Mouse (Mus musculus) testis, adult 2 months (tissue): Measurements from ENCODE around the gene Surf2. TPM values are rescaled to one million over a fixed set of nuclear protein-coding genes. Genes with fewer than 3 reads are reported as not detected.

ENCODE experiments used
- H3K27ac ChIP-seq: fragments of 200-500 bp; 2 replicates; pipeline ENCODE4 v1.5.1; 2012; ENCODE audit warnings: low read depth, low read length; ENCODE audit not compliant: control insufficient read depth, insufficient read depth
- H3K27me3 ChIP-seq: fragments of 200-500 bp; 2 replicates; pipeline ENCODE4 v1.6.1; 2012; ENCODE audit warnings: mild to moderate bottlenecking, low read length, moderate library complexity; ENCODE audit not compliant: control insufficient read depth, insufficient read depth
- H3K36me3 ChIP-seq: fragments of 200-500 bp; 2 replicates; pipeline ENCODE4 v1.6.1; 2012; ENCODE audit warnings: mild to moderate bottlenecking, low read length; ENCODE audit not compliant: control insufficient read depth, insufficient read depth
- H3K4me1 ChIP-seq: fragments of 200-500 bp; 2 replicates; pipeline ENCODE4 v1.6.1; 2012; ENCODE audit warnings: low read length; ENCODE audit not compliant: control insufficient read depth, insufficient read depth
- H3K4me3 ChIP-seq: fragments of 200-500 bp; 2 replicates; pipeline ENCODE4 v1.5.1; 2012; ENCODE audit warnings: low read depth, mild to moderate bottlenecking, low read length, moderate library complexity, mixed read lengths; ENCODE audit not compliant: control insufficient read depth
- CTCF ChIP-seq: fragments of 200-500 bp; IDR thresholded peaks from 2 replicates; pipeline ENCODE4 v1.5.1; 2012; ENCODE audit warnings: low read depth, mild to moderate bottlenecking, inconsistent platforms, low read length, moderate library complexity; ENCODE audit not compliant: control insufficient read depth, insufficient read depth, insufficient replicate concordance
- POLR2A ChIP-seq: fragments of 200-500 bp; IDR thresholded peaks from 2 replicates; pipeline ENCODE4 v1.6.1; 2012; ENCODE audit warnings: low read depth, mild to moderate bottlenecking, inconsistent platforms, low read length, moderate library complexity; ENCODE audit not compliant: control insufficient read depth
- polyA plus RNA-seq: library from polyadenylated mRNA; depleted of rRNA; stranded (reverse); fragments of >200 nt; gene quantifications from 2 replicates; pipeline ENCODE4 v1.2.3, GENCODE M21; 2012

The Surf2 gene
- polyA plus RNA-seq, 1 experiment: 9.9 TPM

DNA sequence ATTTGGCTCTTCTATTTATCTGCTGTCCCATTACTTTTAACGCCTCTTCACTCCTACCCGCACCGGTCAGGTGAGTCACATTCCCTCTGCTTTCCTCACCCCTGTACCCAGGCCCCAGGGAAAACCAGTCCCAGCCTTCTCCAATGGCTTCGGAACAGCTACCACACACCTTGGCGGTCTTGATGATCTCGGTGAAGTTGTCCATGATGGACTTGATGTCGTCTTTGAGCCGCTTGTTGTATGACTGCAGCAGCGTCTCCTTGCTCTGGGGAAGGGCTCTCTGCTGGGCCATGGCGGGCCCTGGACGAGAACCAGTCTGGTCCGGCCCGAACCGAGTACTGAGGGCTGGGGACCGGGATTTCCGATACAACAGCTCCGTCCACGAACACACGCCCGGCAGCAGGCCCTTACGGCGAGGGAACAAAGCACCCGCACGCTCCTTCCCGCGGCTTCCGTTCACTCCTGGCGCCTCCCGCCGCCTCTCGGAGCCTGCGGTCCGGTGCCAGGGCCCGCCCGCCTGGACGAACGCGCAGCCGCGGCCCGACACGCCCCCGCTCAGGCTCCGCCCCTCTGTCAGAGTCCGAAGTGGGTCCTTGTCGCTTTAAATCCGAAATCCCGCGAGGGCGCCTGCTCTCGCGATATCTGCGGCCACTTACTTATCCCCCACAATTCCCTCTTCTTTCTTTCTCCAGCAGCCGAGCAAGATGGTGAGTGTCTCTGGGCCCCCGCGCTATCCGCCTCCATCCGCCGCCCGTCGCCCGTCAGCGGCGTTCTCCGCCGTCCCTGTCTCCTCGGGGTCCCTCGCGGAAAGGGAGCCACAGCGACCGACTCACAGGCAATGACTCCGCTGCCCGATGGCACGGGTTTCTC lies 5.8 kb upstream of the Surf2 start, which contains the start of the genes Med22 and Rpl7a:
TSS of gene Med22 (minus strand) at position 554 of the 870 bp plus-strand sequence.
TSS of gene Rpl7a (plus strand) at position 641 of the 870 bp plus-strand sequence.
- peaks cover 7% of the 10 kb centered on the region for H3K4me1 ChIP-seq
- TF ChIP-seq CTCF (no peak), POLR2A (peak; percentile 85)
- H3K27ac ChIP-seq: peak within 1 kb of the TSS; percentile 87
- no peaks in the 10 kb centered on the region for H3K27me3 ChIP-seq
- peak within 1 kb of the TSS; percentile 91 for H3K4me3 ChIP-seq
- H3K36me3 ChIP-seq: no peaks in the 10 kb centered on the region

DNA sequence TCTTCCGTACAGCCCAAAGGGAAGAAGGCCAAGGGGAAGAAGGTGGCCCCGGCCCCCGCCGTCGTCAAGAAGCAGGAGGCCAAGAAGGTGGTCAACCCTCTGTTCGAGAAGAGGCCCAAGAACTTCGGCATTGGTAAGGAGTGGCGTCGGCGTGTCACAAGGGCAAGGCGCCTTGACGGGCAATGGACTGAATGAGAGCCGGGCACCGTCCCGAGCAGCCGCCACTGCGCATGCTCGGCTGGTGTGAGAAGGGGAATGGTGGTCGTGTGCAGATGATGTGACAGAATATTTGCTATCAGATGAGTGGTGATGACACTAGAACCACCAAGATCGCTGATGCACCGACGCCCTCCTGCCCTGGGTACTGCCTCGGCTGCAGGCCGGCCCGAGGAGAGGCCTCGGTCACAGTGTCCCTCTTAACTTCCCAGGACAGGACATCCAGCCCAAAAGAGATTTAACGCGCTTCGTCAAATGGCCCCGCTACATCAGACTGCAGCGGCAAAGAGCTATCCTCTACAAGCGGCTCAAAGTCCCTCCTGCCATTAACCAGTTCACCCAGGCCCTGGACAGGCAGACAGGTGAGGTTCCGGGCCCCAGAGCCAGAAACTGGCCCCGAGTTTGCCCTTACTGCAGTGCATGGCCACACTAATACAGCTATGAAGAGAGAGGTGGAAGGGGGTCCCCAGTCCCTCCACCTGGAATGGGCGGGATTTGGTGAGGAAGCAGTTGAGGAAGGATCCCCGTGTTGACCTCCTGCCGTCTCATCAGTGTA lies 5.0 kb upstream of the Surf2 start:
- TF ChIP-seq CTCF: no peak
- TF ChIP-seq POLR2A: no peak
- Histone ChIP-seq H3K27ac (peak overlapping the region; percentile 87), H3K4me3 (peak overlapping the region; percentile 91), H3K27me3 (no peaks in the 10 kb centered on the region), H3K36me3 (no peaks in the 10 kb centered on the region), H3K4me1 (peaks cover 9% of the 10 kb centered on the region)

DNA sequence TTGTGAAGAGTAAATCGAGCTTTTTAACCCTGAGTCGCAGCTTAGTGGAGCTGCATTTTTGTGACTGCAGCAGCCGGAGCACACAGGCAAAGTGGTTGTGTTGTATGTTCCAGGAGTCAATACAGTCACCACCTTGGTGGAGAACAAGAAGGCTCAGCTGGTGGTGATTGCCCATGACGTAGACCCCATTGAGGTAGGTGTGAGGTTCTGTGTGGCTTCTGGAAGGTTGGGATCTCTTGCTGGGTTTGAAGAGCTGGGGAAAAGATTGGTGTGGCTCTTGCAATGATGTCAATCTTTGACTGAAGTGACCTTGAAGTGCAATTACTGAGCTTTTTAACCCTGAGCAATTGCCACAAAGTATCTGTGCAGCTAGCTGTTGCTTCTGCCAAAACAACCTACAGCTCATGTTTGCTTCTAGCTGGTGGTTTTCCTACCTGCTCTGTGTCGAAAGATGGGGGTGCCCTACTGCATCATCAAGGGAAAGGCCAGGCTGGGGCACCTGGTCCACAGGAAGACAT lies 3.9 kb upstream of the Surf2 start:
- Histone ChIP-seq H3K4me1 (peaks cover 15% of the 10 kb centered on the region), H3K27ac (no peak overlapping the region), H3K27me3 (no peaks in the 10 kb centered on the region), H3K36me3 (no peaks in the 10 kb centered on the region), H3K4me3 (no peak overlapping the region)
- TF ChIP-seq POLR2A: no peak
- TF ChIP-seq CTCF: no peak

DNA sequence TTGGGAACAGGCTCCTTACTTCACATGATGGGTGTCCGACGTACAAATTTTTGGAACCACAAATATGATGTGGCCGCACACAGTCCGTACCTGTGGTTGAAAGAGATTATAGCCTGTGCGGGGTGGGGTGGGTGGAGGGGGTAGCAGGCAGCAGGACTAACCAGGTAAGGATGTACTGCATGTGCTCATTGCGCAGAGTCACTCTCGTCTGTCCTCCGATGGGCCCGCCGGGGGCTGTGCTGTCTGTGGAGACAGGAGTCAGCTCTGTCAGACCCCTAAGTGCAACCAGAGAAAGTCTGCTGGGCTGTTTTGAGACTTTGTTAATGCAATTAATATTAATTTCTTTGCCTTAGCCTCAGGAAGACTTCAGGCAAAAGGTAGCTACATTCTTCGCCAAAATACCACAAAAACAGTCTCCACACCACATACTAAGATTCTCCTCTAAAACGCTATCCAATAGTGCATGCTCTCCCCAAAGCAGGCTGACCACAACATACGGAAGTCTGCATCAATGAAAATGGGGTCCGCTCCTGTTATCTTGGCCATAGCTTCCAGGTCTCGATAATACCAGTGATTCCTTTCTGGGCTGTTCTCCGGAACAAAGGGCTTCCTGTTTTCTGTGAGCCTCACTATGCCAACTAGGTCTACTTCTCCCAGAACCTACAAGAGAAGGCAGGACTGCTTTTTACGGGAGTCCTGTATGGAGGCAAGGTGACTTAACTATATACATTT lies 2.6 kb upstream of the Surf2 start:
- Histone ChIP-seq H3K27ac (no peak overlapping the region), H3K36me3 (no peaks in the 10 kb centered on the region), H3K4me3 (no peak overlapping the region)

DNA sequence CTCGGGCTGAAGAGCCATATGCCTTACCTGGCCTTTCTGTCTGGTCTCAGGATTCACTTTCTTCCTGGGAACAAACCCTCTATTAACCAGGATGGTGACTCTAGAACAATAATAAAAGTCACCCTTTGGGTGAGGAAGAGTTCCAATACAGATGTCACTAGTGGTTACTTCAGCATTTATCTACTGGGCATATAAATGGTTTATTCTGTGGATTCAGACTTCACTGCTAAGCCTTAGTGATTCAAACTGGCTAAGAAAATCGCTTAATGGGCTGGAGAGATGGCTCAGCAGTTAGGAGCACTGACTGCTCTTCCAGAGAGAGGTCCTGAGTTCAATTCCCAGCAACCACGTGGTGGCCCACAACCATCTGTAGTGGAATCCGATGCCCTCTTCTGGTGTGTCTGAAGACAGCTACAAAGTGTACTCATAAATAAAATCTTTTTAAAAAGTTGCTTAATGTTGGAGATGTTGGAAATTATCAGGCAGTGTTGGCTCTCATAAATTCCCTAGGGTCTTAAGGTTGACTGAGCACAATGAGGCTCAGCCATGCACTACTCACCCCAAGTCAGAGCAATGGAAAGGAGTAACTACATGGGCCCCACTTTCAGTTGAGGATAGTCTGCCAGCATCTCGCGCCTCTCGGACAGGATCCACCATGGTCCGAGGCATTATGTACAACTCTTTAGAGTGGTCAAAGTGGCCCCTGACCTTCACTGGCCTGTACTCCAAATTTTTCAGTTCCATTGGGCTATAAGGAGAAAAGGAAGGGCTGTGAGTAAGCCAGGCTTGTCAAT lies 1.8 kb upstream of the Surf2 start:
- Histone ChIP-seq H3K4me1 (peaks cover 15% of the 10 kb centered on the region), H3K27ac (no peak overlapping the region), H3K36me3 (no peaks in the 10 kb centered on the region), H3K4me3 (no peak overlapping the region), H3K27me3 (no peaks in the 10 kb centered on the region)
- TF ChIP-seq CTCF (no peak), POLR2A (no peak)

More for the DNA sequence above, 2.6 kb upstream of the Surf2 start:
- Histone ChIP-seq H3K27me3 (no peaks in the 10 kb centered on the region), H3K4me1 (peaks cover 15% of the 10 kb centered on the region)
- TF ChIP-seq CTCF (no peak), POLR2A (no peak)

DNA sequence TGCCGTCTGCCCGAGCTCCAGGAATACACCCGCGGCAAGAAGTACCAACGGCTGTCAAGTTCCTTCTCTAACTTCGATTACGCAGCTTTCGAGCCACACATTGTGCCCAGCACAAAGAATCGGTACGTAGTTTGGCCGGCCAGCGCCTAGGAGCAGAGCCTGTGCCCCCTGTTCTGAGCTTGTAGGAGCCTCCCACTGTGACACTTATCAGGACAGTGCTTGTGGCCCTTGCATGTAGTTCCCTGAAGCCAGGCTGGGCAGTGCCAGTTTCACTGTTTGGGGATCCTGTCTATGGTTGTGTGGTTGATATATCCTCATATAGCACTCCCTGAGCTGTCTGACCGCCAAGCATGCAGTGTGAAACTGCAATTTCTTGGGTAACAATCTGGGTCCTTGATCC lies 571 bp downstream of the Surf2 start:
- Histone ChIP-seq H3K36me3 (no peaks in the 10 kb centered on the region; the same call in none of the 2 replicates), H3K4me3 (peak overlapping the region; percentile 95), H3K27me3 (no peaks in the 10 kb centered on the region), H3K27ac (peak overlapping the region; percentile 71), H3K4me1 (peaks cover 10% of the 10 kb centered on the region)
- TF ChIP-seq CTCF: no peak
- TF ChIP-seq POLR2A: no peak
